Mouse (Mus musculus) liver, postnatal 0 days (tissue): ENCODE results near the gene Sipa1l2.

ENCODE experiments used
- CTCF ChIP-seq: sonication (generic); IDR thresholded peaks from 2 replicates; pipeline ENCODE4 v1.5.1; 2016; ENCODE audit warnings: antibody characterized with exemption, low read depth
- EP300 ChIP-seq: IDR thresholded peaks from 2 replicates; pipeline ENCODE4 v1.6.1; 2016; ENCODE audit warnings: antibody characterized with exemption, low read depth, mild to moderate bottlenecking

- TF ChIP-seq EP300 (no peak), CTCF (no peak)
Measured at GRCm38 (mm10) chr8:125526582-125526981, 43.0 kb downstream of the Sipa1l2 start.
